Mouse (Mus musculus) mouse trophoblast stem cell (cell line): ENCODE data around the gene Gm5431.

Source experiments
- in situ Hi-C, 2 experiments: fragments of 300-500 bp; cut with MseI, MboI; formaldehyde crosslinking; loops; 2 replicates in 1 of 2; 3 replicates in 1 of 2; pipeline ENCODE4 v1.15.1; 2025

Gene Gm5431

GRCm38 (mm10) chr11:48841213-48841612 is 60.8 kb downstream of the Gm5431 start:
- in situ Hi-C loops = no loop called here

GRCm38 (mm10) chr11:48840805-48841204 is 61.2 kb downstream of the Gm5431 start:
- in situ Hi-C loops = no loop called here

GRCm38 (mm10) chr11:48838879-48839680 is 62.9 kb downstream of the Gm5431 start:
- in situ Hi-C loops = no loop called here

- in situ Hi-C loops = no loop called here
Measured at GRCm38 (mm10) chr11:48838181-48838797, 63.7 kb downstream of the Gm5431 start.
